Mouse (Mus musculus) central nervous system, embryonic 18 days (tissue): ENCODE measurements around the gene C5ar2. TPM values are rescaled to one million over a fixed set of nuclear protein-coding genes. Genes with fewer than 3 reads are reported as not detected.

Source experiments
- polyA plus RNA-seq: library from polyadenylated mRNA; depleted of rRNA; stranded (reverse); fragments of >200 nt; gene quantifications from 2 replicates; pipeline ENCODE4 v1.2.3, GENCODE M21; 2012; rRNA removed

C5ar2 gene
- 0.09 and 0.12 TPM in 2 replicates for polyA plus RNA-seq

DNA sequence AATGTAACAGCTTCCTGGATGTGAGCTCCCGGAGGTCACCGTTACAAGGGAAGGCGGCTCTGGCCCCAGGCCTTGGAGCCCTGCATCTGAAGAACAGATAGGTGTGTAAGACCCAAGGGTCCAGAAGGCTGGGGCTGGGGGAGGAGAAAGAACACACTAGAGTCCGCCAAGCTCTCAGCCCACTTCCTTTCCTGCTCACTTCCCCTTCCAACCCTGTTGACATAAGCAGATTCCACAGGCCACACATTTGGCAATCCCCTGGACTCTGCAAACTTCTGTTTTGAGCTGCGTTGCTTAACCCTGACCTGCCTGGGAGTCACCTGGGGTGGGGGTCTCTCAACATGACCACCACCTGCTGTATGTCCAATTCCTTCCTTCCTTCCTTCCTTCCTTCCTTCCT lies at the start of gene C5ar2:
Gene C5ar2 (minus strand): TSS at position 88 of the 400 bp plus-strand sequence.

DNA sequence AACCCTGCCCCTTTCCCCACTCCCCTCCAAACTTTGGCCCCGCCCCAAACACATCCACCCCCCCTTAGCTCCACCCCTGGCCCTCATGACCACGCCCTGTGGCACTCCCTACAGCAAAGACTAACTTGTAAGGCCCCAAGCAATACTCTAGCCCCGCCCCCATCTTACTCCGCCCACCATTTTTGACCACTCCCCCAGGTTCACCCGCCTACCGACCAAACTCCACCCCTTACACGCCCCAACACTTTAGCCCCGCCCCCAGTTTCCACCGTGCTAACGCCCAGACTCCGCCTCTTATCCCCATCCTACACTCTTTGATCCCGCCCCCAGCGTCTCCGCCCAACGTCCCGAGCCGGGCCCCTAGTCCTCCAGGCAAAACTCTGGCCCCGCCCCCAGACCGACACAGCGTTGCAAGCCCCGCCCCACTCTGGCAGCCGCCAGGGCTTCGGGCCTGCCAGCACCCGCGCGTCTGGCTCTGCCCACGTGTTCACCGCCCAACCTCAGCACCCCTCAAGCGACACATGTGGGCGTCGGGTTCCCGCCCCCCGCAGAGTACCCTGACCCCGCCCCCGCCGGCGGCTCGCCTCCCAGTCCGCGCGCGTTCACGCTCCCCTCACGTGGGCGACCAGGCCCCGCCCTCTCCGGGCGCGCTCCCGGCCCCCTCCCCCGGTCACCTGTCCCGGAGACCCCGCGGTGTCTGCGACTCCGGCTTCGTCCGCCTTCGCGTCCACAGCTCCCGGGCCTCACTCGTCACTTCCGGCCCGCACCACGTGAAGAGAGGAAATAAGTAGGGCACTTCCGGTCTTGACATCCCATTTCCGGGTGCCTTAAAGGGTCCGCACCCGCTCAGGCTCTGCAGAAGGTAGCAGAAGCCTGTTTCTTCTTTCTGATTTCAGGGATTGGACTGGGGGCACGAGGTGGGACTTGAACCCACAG lies 42.3 kb upstream of the C5ar2 start, which contains the start of gene Ccdc9:
Gene Ccdc9 (minus strand): TSS at position 770 of the 936 bp plus-strand sequence.

GRCm38 (mm10) chr7:16273081-16273765 lies 29.3 kb upstream of the C5ar2 start, which contains the start of gene Inafm1:
TSS of gene Inafm1 (minus strand) at chr7:16273617.

GRCm38 (mm10) chr7:16259110-16259590 lies 15.2 kb upstream of the C5ar2 start, which contains the start of gene C5ar1:
TSS of gene C5ar1 (minus strand) at chr7:16259540.

GRCm38 (mm10) chr7:16221582-16222272 lies 22.2 kb downstream of the C5ar2 start, which contains the start of gene Dhx34:
TSS of gene Dhx34 (minus strand) at chr7:16222037.

Other genes with a start within 250 kb of the C5ar2 start
- 7.8 and 12.0 TPM in 2 replicates for gene Bicra, start 196.2 kb downstream of the C5ar2 start, polyA plus RNA-seq
- gene Zfp541, start 182.3 kb downstream of the C5ar2 start, polyA plus RNA-seq: 0.28 TPM in 2 replicates
- gene Napa, start 145.7 kb downstream of the C5ar2 start, polyA plus RNA-seq: 179 and 189 TPM in 2 replicates
- gene Kptn, start 124.3 kb downstream of the C5ar2 start, polyA plus RNA-seq: 51.4 and 53.5 TPM in 2 replicates
- 29.3 and 35.9 TPM in 2 replicates for gene Slc8a2, start 114.3 kb downstream of the C5ar2 start, polyA plus RNA-seq
- 155 and 163 TPM in 2 replicates for gene Meis3, start 69.1 kb downstream of the C5ar2 start, polyA plus RNA-seq
- gene Dhx34, start 22.1 kb downstream of the C5ar2 start, polyA plus RNA-seq: 12.0 and 12.1 TPM in 2 replicates
- gene C5ar1, start 15.4 kb upstream of the C5ar2 start, polyA plus RNA-seq: 0.74 and 1.6 TPM in 2 replicates
- 53.8 and 57.4 TPM in 2 replicates for gene Inafm1, start 29.5 kb upstream of the C5ar2 start, polyA plus RNA-seq
- 40.8 and 46.5 TPM in 2 replicates for gene Ccdc9, start 42.6 kb upstream of the C5ar2 start, polyA plus RNA-seq
- gene Bbc3, start 64.2 kb upstream of the C5ar2 start, polyA plus RNA-seq: 38.4 and 42.7 TPM in 2 replicates
- 156 and 162 TPM in 2 replicates for gene Sae1, start 143.7 kb upstream of the C5ar2 start, polyA plus RNA-seq
- gene Zc3h4, start 156.8 kb upstream of the C5ar2 start, polyA plus RNA-seq: 42.4 and 44.3 TPM in 2 replicates
- 62.8 and 69.6 TPM in 2 replicates for gene Tmem160, start 208.6 kb upstream of the C5ar2 start, polyA plus RNA-seq
- gene Npas1, start 233.6 kb upstream of the C5ar2 start, polyA plus RNA-seq: 12.0 and 16.5 TPM in 2 replicates